ENCODE assay signal across 1 mouse cellular context in the genomic region with DNA sequence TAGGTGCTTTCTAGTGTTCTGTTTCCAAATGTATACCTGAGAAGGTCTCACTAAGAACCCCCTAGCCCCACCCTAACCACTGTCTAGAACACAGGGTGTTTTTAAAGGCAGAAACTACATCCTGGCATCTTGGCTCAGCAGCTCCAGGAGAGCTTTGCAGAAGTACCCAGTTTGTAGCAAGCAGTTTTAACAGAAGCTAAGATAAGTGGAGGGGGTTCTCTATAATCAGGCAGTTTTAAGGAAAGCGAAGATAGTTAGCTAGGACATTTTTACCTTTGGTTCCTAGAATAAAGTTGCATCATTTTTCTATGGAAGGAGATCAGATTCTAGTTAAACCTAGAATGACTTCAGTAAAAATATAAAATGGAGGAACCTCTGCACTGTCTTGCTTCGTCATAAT.
A peak's percentile ranks its signal among the peaks of the same experiment; 100 is the strongest.
TF ChIP-seq lines count a peak whose summit lies in the region.

No protein-coding gene starts in this region.

TF ChIP-seq in MEL, 35 proteins besides CTCF, POLR2A, EP300 and RAD21:
- TF ChIP-seq ZC3H11A (IDR thresholded peaks at IDR 0.05; ENCODE audit: low read depth, low read length) (no peak), SIN3A (IDR thresholded peaks at IDR 0.05; ENCODE audit: low read length) (peak; percentile 43; the same call in 1 of the 2 replicates), MEF2A (IDR thresholded peaks at IDR 0.05; ENCODE audit: extremely low read depth, insufficient replicate concordance, low read depth, low read length, poor library complexity, severe bottlenecking) (no peak), HCFC1 (IDR thresholded peaks at IDR 0.05; ENCODE audit: low read depth, low read length) (no peak), CHD1 (IDR thresholded peaks at IDR 0.05; ENCODE audit: low read depth, low read length) (no peak), E2F4 (IDR thresholded peaks at IDR 0.05; ENCODE audit: borderline replicate concordance, low read depth, low read length) (no peak), NRF1 (IDR thresholded peaks at IDR 0.05; ENCODE audit: insufficient read depth, low read depth, low read length, poor library complexity, severe bottlenecking) (no peak), USF2 (IDR thresholded peaks at IDR 0.05; ENCODE audit: borderline replicate concordance in 1 of 2, insufficient read depth in 1 of 2, low read depth in 1 of 2, low read length in 2 of 2) (no peak), GATA1 (IDR thresholded peaks at IDR 0.05; ENCODE audit: low read depth, low read length) (peak; percentile 33; the same call in 1 of the 2 replicates), MYB (IDR thresholded peaks at IDR 0.05; ENCODE audit: low read depth, low read length) (no peak), NELFE (IDR thresholded peaks at IDR 0.05; ENCODE audit: low read depth, low read length) (no peak), TAL1 (IDR thresholded peaks at IDR 0.05; ENCODE audit: low read length) (no peak), ELF1 (IDR thresholded peaks at IDR 0.05; ENCODE audit: low read depth, low read length) (no peak), RCOR1 (IDR thresholded peaks at IDR 0.05; ENCODE audit: low read depth, low read length) (no peak), POLR2AphosphoS2 (IDR thresholded peaks at IDR 0.05; ENCODE audit: low read length) (no peak), POLR2AphosphoS5 (IDR thresholded peaks at IDR 0.05; ENCODE audit: borderline replicate concordance, low read depth, low read length) (no peak), BHLHE40 (IDR thresholded peaks at IDR 0.05; ENCODE audit: borderline replicate concordance, low read depth, low read length) (no peak), UBTF (IDR thresholded peaks at IDR 0.05; ENCODE audit: borderline replicate concordance, insufficient read depth, low read depth, low read length) (no peak), SMC3 (IDR thresholded peaks at IDR 0.05; ENCODE audit: low read depth, low read length) (no peak), MYC (IDR thresholded peaks at IDR 0.05; ENCODE audit: low read depth, low read length) (0 out of 2 replicates have a peak, but pooled peaks have one; percentile 9), USF1 (IDR thresholded peaks at IDR 0.05; ENCODE audit: low read depth, low read length) (no peak), TCF12 (IDR thresholded peaks at IDR 0.05; ENCODE audit: low read depth, low read length) (no peak), MXI1 (IDR thresholded peaks at IDR 0.05; ENCODE audit: low read depth, low read length) (no peak), ETS1 (IDR thresholded peaks at IDR 0.05; ENCODE audit: low read depth, low read length) (0 out of 2 replicates have a peak, but pooled peaks have one; percentile 36), GABPA (IDR thresholded peaks at IDR 0.05; ENCODE audit: low read depth, low read length) (no peak)
